Mouse (Mus musculus) heart, embryonic 11.5 days (tissue): Measurements from ENCODE around the gene Nmnat2. TPM values are rescaled to one million over a fixed set of nuclear protein-coding genes. Genes with fewer than 3 reads are reported as not detected.

ENCODE experiments used
- ATAC-seq: fragments of 200-750 bp; cut with Nextera tagmentation; replicated peaks from 2 replicates; pipeline ENCODE4 v1.8.0; 2017; ENCODE audit warnings: moderate library complexity; ENCODE audit not compliant: insufficient number of reproducible peaks, low FRiP score, low TSS enrichment
- H3K27ac ChIP-seq: fragments of 300-500 bp; sonication (generic); 2 replicates; pipeline ENCODE4 v1.5.1; 2014; ENCODE audit warnings: mild to moderate bottlenecking, low read depth, low read length
- H3K27me3 ChIP-seq: fragments of 300-500 bp; sonication (generic); 2 replicates; pipeline ENCODE4 v1.6.1; 2014; ENCODE audit warnings: mild to moderate bottlenecking, low read length, mixed read lengths; ENCODE audit not compliant: control insufficient read depth, insufficient read depth
- H3K36me3 ChIP-seq: fragments of 300-500 bp; sonication (generic); 2 replicates; pipeline ENCODE4 v1.6.1; 2014; ENCODE audit warnings: mild to moderate bottlenecking, low read length, moderate library complexity, mixed read lengths; ENCODE audit not compliant: control insufficient read depth, insufficient read depth
- H3K4me1 ChIP-seq: fragments of 300-500 bp; sonication (generic); 2 replicates; pipeline ENCODE4 v1.6.1; 2014; ENCODE audit warnings: low read length; ENCODE audit not compliant: control insufficient read depth, insufficient read depth
- H3K4me2 ChIP-seq: fragments of 300-500 bp; sonication (generic); 2 replicates; pipeline ENCODE4 v1.6.1; 2014; ENCODE audit warnings: mild to moderate bottlenecking, moderate library complexity
- H3K4me3 ChIP-seq: fragments of 300-500 bp; sonication (generic); 2 replicates; pipeline ENCODE4 v1.5.1; 2014; ENCODE audit warnings: low read depth, low read length
- H3K9ac ChIP-seq: fragments of 300-500 bp; sonication (generic); 2 replicates; pipeline ENCODE4 v1.6.1; 2014; ENCODE audit warnings: mild to moderate bottlenecking, low read depth, low read length, moderate library complexity
- H3K9me3 ChIP-seq: fragments of 300-500 bp; sonication (generic); replicated peaks from 2 replicates; pipeline ENCODE4 v1.6.1; 2016; ENCODE audit warnings: low read length; ENCODE audit not compliant: control insufficient read depth
- WGBS: fragments of 180-500 bp; shearing (Covaris S2); extraction: QIAGEN DNeasy Blood & Tissue Kit; methylation state at CpG from one replicate; pipeline ENCODE4 v1.1.7; 2014; ENCODE audit not compliant: insufficient replicate concordance; 5-methylcytosine and 5-hydroxymethylcytosine counted together
- polyA plus RNA-seq: library from polyadenylated mRNA; unstranded; fragments of >200 nt; fragmentation: Nextera tagmentation; extraction: Ambion mirVana; gene quantifications from 2 replicates; pipeline ENCODE4 v1.2.1, GENCODE M21; 2014

The Nmnat2 gene
- polyA plus RNA-seq, 1 experiment from 2014 or later, result 0.93 TPM

GRCm38 (mm10) chr1:152936365-152936764, 18.4 kb upstream of the Nmnat2 start:
- WGBS, result 51% methylated on average over 5 of the region's 5 CpGs

DNA sequence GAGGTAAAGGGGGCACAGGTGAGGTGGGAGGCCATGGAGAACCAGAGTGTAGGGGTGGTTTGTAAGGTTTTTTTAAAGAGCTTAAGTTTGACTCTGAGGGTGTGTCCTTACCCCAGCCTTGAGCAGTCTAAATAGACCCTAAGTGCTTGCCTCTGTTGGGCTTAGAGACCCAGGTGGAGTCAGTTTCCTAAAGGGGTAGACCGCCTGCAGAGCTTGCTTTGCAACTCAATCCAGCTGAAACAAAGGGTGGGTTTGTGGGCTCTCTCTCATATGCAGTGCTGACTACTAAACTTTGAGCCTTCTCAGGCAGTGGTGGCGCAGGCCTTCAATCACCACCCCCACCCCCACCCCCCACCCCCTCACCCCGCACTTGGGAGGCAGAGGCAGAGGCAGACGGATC, 11.8 kb upstream of the Nmnat2 start:
- Histone ChIP-seq H3K9ac (no peak overlapping the region), H3K27me3 (no peaks in the 10 kb centered on the region), H3K27ac (no peak overlapping the region), H3K4me3 (no peak overlapping the region), H3K36me3 (no peaks in the 10 kb centered on the region), H3K4me2 (no peak overlapping the region), H3K4me1 (no peaks in the 10 kb centered on the region), H3K9me3 (no peaks in the 10 kb centered on the region)
- WGBS, result 41% methylated on average over 4 of the region's 4 CpGs
- no peak for ATAC-seq

More at GRCm38 (mm10) chr1:152936365-152936764, 18.4 kb upstream of the Nmnat2 start:
- Histone ChIP-seq H3K4me2 (no peak overlapping the region), H3K27me3 (no peaks in the 10 kb centered on the region), H3K27ac (no peak overlapping the region), H3K4me1 (no peaks in the 10 kb centered on the region), H3K36me3 (no peaks in the 10 kb centered on the region), H3K4me3 (no peak overlapping the region), H3K9me3 (no peaks in the 10 kb centered on the region), H3K9ac (no peak overlapping the region)
- no peak for ATAC-seq

DNA sequence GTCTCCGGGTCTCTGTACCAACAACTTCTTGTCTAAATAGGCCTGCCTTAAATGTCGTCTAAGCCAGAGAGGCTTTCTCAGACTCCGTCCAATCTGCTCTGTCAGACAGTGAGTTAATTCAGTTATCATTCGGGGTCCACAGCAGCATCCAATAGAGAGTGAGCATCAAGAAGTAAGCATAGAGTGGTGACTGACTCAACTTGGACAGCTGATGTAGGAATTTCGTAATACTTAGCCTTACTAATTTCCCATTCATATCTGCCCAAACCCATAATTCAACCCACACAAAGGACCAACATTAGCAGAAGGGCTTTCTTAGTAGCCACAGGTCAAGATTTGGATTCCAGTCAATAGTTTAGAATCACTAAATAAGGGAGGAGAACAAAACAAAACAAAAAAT, 626 bp upstream of the Nmnat2 start:
- no peak for ATAC-seq
- Histone ChIP-seq H3K27ac (no peak overlapping the region), H3K4me3 (no peak overlapping the region), H3K27me3 (peaks cover 36% of the 10 kb centered on the region), H3K4me1 (peaks cover 14% of the 10 kb centered on the region), H3K4me2 (no peak overlapping the region), H3K9ac (no peak overlapping the region), H3K9me3 (no peaks in the 10 kb centered on the region), H3K36me3 (no peaks in the 10 kb centered on the region)
- 72% methylated on average over 5 of the region's 5 CpGs for WGBS

DNA sequence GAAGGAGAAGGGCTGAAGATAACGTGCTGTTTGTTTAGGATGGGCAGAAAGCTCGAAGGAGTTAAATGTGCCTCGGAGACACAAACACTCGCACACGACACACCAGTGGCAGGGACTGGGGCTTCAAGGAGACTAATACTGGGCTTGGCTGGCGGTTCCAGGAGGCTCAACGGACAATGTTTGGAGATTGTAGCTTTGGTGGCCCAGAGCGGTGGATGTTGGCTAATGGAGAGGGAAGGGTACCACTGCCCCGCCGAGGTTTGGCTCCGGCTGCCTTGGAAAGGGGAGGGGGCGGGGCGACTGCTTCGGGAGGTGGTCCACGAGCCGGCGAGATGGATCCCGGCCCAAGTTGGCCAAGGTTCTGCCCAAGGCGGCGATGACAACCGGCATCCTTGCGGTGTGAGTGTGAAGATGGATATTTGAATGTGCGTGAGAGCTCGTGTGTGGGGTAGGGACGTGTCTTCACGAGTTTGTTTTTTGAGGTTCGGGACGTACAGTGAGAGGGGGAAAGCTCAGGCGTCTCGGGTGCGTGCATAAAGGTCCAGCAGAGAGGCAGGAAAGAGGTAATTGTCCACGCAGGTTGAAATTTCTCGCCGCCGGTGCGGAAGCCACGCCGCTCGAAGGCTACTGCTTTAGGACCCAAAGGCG, 895 bp downstream of the Nmnat2 start:
- ATAC-seq, result no peak
- Histone ChIP-seq H3K4me3 (peak overlapping the region; percentile 41), H3K4me1 (peaks cover 14% of the 10 kb centered on the region), H3K9me3 (no peaks in the 10 kb centered on the region), H3K9ac (no peak overlapping the region), H3K27me3 (peaks cover 36% of the 10 kb centered on the region), H3K4me2 (peak overlapping the region; percentile 80), H3K27ac (no peak overlapping the region), H3K36me3 (no peaks in the 10 kb centered on the region)
- WGBS, result 2% methylated on average over 40 of the region's 40 CpGs

- WGBS, result 4% methylated on average over 14 of the region's 14 CpGs
- Histone ChIP-seq H3K27me3 (peaks cover 36% of the 10 kb centered on the region), H3K9me3 (no peaks in the 10 kb centered on the region), H3K27ac (no peak overlapping the region), H3K4me1 (peaks cover 14% of the 10 kb centered on the region), H3K4me3 (peak overlapping the region; percentile 41), H3K4me2 (peak overlapping the region; percentile 80), H3K36me3 (no peaks in the 10 kb centered on the region), H3K9ac (no peak overlapping the region)
- no peak for ATAC-seq
Observed at GRCm38 (mm10) chr1:152956221-152956620, 1.4 kb downstream of the Nmnat2 start.

- ATAC-seq, result no peak
- WGBS, result 82% methylated on average over 10 of the region's 10 CpGs
Observed at GRCm38 (mm10) chr1:152964344-152964743, 9.6 kb downstream of the Nmnat2 start.

DNA sequence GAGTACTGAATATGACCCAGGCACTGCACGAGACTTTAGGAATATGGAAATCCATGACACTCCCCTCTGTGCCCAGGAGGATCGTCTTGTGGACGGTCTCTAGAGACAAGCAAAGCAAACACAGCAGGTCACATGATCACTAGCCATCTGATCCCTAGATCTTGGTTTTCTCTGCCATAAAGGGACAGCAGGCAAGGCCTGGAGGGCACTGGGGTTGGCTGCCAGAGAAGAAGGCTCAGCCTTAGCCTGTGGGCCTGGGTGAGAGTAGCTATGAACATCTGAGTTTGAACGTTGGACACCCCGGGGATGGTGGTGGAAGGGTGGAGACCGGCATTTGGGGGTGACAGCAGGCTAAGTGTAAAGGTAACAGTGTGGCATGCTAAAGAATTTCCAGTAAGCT, 11.4 kb downstream of the Nmnat2 start:
- ATAC-seq, result no peak
- no peak overlapping the region for H3K4me2 ChIP-seq

More at GRCm38 (mm10) chr1:152964344-152964743, 9.6 kb downstream of the Nmnat2 start:
- no peak overlapping the region for H3K4me3 ChIP-seq
- no peaks in the 10 kb centered on the region for H3K27me3 ChIP-seq
- no peak overlapping the region for H3K4me2 ChIP-seq
- no peak overlapping the region for H3K9ac ChIP-seq
- H3K36me3 ChIP-seq, result no peaks in the 10 kb centered on the region
- no peaks in the 10 kb centered on the region for H3K4me1 ChIP-seq
- no peak overlapping the region for H3K27ac ChIP-seq
- no peaks in the 10 kb centered on the region for H3K9me3 ChIP-seq

DNA sequence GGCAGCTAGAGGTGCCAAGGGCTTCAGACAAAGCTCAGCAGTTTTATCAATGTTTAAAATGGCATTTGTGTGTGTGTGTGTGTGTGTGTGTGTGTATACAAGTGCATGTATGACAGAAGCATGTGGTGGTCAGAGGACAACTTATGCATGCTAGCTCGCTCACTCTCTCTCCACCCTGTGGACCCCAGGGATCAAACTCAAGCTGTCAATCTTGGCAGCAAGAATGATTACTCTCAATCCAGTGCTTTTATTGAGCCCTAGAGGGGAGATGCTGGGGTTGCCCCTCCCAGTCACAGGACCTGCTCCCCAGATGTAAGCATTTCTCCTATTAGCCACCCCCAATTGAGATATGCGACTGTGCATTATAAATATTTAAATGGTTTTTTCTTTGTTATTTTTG, 11.9 kb downstream of the Nmnat2 start:
- 76% methylated on average over 2 of the region's 2 CpGs for WGBS

More for the DNA sequence above, 11.4 kb downstream of the Nmnat2 start:
- WGBS, result 70% methylated on average over 6 of the region's 6 CpGs
- no peaks in the 10 kb centered on the region for H3K4me1 ChIP-seq
- H3K4me3 ChIP-seq, result no peak overlapping the region
- H3K27me3 ChIP-seq, result no peaks in the 10 kb centered on the region
- no peak overlapping the region for H3K27ac ChIP-seq
- H3K36me3 ChIP-seq, result no peaks in the 10 kb centered on the region
- no peak overlapping the region for H3K9ac ChIP-seq
- H3K9me3 ChIP-seq, result no peaks in the 10 kb centered on the region

GRCm38 (mm10) chr1:152969081-152969480, 14.3 kb downstream of the Nmnat2 start:
- H3K9me3 ChIP-seq, result no peaks in the 10 kb centered on the region
- H3K9ac ChIP-seq, result no peak overlapping the region
- H3K27ac ChIP-seq, result no peak overlapping the region
- H3K36me3 ChIP-seq, result no peaks in the 10 kb centered on the region
- no peaks in the 10 kb centered on the region for H3K4me1 ChIP-seq
- H3K4me3 ChIP-seq, result no peak overlapping the region
- 50% methylated on average over 4 of the region's 4 CpGs for WGBS
- H3K27me3 ChIP-seq, result no peaks in the 10 kb centered on the region
- no peak overlapping the region for H3K4me2 ChIP-seq
- no peak for ATAC-seq

More for the DNA sequence above, 11.9 kb downstream of the Nmnat2 start:
- Histone ChIP-seq H3K27ac (no peak overlapping the region), H3K36me3 (no peaks in the 10 kb centered on the region), H3K4me1 (no peaks in the 10 kb centered on the region), H3K9me3 (no peaks in the 10 kb centered on the region), H3K4me3 (no peak overlapping the region), H3K4me2 (no peak overlapping the region), H3K27me3 (no peaks in the 10 kb centered on the region), H3K9ac (no peak overlapping the region)
- ATAC-seq, result no peak
